Comparison of ENCODE assay signal across 8 mouse cellular contexts in genomic region chr17:32211554-32211953, GRCm38 (mm10). TPM values are rescaled to one million over a fixed set of nuclear protein-coding genes. Genes with fewer than 3 reads are reported as not detected.
"Had no signal": no experiment of that assay in that cellular context is flagged by ENCODE, and none has a peak within 500 bp of the region (broad histone marks: within the 10 kb centered on the region; RNA-seq: fewer than 3 reads in every experiment).

No protein-coding gene starts in this region.

RNA-seq across cellular contexts. Expression of gene Ephx3, which starts 22.2 kb away (rescaled TPM):
- total RNA-seq: hematopoietic stem cell, adult 5-6 weeks had no signal
- polyA plus RNA-seq: heart, embryonic 10.5 days; heart, embryonic 11.5 days; heart, embryonic 13.5 days; intestine, embryonic 14.5 days; intestine, postnatal 0 days; kidney, embryonic 14.5 days had no signal

RNA-seq across cellular contexts. Expression of gene Notch3, which starts 44.9 kb away (rescaled TPM):
- polyA plus RNA-seq: inflammation-experienced regulatory T-cells, adult 6 months had no signal
